12 mouse cellular contexts compared by ENCODE assay signal in genomic region chr10:69852366-69853091, GRCm38 (mm10).
DNase-seq lines count a peak whose midpoint lies in the region; ATAC-seq and TF ChIP-seq lines count a peak whose summit lies in the region.
"Had no signal": no experiment of that assay in that cellular context is flagged by ENCODE, and none has a peak within 500 bp of the region (broad histone marks: within the 10 kb centered on the region; RNA-seq: fewer than 3 reads in every experiment).

No protein-coding gene starts in this region.

- H3K79me2 ChIP-seq in myocyte (ENCODE audit: control insufficient read depth, insufficient read depth): no peaks in the 10 kb centered on the region

- H3K4me1 ChIP-seq in lung, adult 2 months (ENCODE audit: control insufficient read depth, insufficient read depth, low read length): no peaks in the 10 kb centered on the region
- H3K4me1 ChIP-seq: liver, embryonic 13.5 days had no signal

- DNase-seq in frontal cortex, postnatal 14 days (ENCODE audit: low spot score in 2 of 2): no peak
- DNase-seq in lung, adult 2 months: no peak
- DNase-seq in lung, adult 18-20 months: no peak
- DNase-seq in NIH3T3 (ENCODE audit: low read depth): peak; percentile 37
- no peak for DNase-seq in ovary, postnatal 36 days (ENCODE audit: low spot score)
- no peak for DNase-seq in thymus, postnatal 36 days
- DNase-seq: gastrocnemius, postnatal 36 days; liver, embryonic 13.5 days; thymus, adult 18-20 months had no signal

- H3ac ChIP-seq in myocyte (ENCODE audit: control insufficient read depth, insufficient read length): no peak overlapping the region

- TF ChIP-seq POLR2A in lung, adult 2 months (IDR thresholded peaks at IDR 0.05; ENCODE audit: borderline replicate concordance, extremely low read depth, low read depth, low read length): no peak
- no peak for TF ChIP-seq POLR2A in myocyte (IDR thresholded peaks at IDR 0.05; ENCODE audit: insufficient read length, low read depth)

- no peaks in the 10 kb centered on the region for H3K36me3 ChIP-seq in myocyte (ENCODE audit: control insufficient read depth, insufficient read depth)
- H3K36me3 ChIP-seq: liver, embryonic 13.5 days had no signal

- WGBS in lung, adult 2 months: 57% methylated on average over 5 of the region's 5 CpGs

- no peak overlapping the region for H3K4me2 ChIP-seq in myocyte (ENCODE audit: low read depth)
- H3K4me2 ChIP-seq: hindbrain, embryonic 15.5 days; liver, embryonic 13.5 days had no signal

- 0 out of 2 replicates have a peak, but pooled peaks have one; percentile 34 for TF ChIP-seq CTCF in lung, adult 2 months (IDR thresholded peaks at IDR 0.05; ENCODE audit: insufficient read depth, low read length)

- H3K4me3 ChIP-seq in lung, adult 2 months (replicated peaks; ENCODE audit: extremely low read depth, low read depth, low read length): no peak overlapping the region
- H3K4me3 ChIP-seq in myocyte: no peak overlapping the region
- H3K4me3 ChIP-seq: hindbrain, embryonic 15.5 days; liver, embryonic 13.5 days had no signal

- H3K27me3 ChIP-seq in myocyte (ENCODE audit: control insufficient read depth, insufficient read depth, insufficient read length): no peaks in the 10 kb centered on the region
- H3K27me3 ChIP-seq: hindbrain, embryonic 15.5 days; liver, embryonic 13.5 days had no signal

- ATAC-seq in frontal cortex, adult (ENCODE audit: low TSS enrichment): peak; percentile 29; the same call in 1 of the 2 replicates

TF ChIP-seq in myocyte, 11 proteins besides CTCF, POLR2A, EP300 and RAD21:
- TF ChIP-seq MYOD1 (IDR thresholded peaks at IDR 0.05; ENCODE audit: control insufficient read depth in 1 of 3, insufficient read length in 2 of 3, low read depth in 2 of 3) (peak in 1 of 3 experiments; percentile 24), REST (IDR thresholded peaks at IDR 0.05; ENCODE audit: insufficient read depth, insufficient read length) (no peak), POLR2AphosphoS2 (IDR thresholded peaks at IDR 0.05; ENCODE audit: insufficient read length, low read depth) (no peak), MAX (IDR thresholded peaks at IDR 0.05; ENCODE audit: low read depth) (no peak), USF1 (IDR thresholded peaks at IDR 0.05; ENCODE audit: low read depth) (no peak), TCF3 (IDR thresholded peaks at IDR 0.05; ENCODE audit: insufficient read length, low read depth) (no peak), TCF12 (IDR thresholded peaks at IDR 0.05; ENCODE audit: insufficient read depth, poor library complexity, severe bottlenecking) (no peak), CEBPB (IDR thresholded peaks at IDR 0.05; ENCODE audit: insufficient read depth, poor library complexity, severe bottlenecking) (peak; percentile 30; the same call in 1 of the 2 replicates), E2F4 (IDR thresholded peaks at IDR 0.05; ENCODE audit: insufficient read depth) (no peak), SRF (IDR thresholded peaks at IDR 0.05; ENCODE audit: control insufficient read depth, insufficient read length, low read depth) (no peak), MYOG (IDR thresholded peaks at IDR 0.05; ENCODE audit: control insufficient read depth in 1 of 3, insufficient read depth in 1 of 3, insufficient read length in 2 of 3, low read depth in 2 of 3) (no peak)
